Mouse (Mus musculus): ENCODE results near the gene Slit3. TPM values are rescaled to one million over a fixed set of nuclear protein-coding genes. Genes with fewer than 3 reads are reported as not detected.

The Slit3 gene
- total RNA-seq, 2 experiments from 2014 or later = not detected

DNA sequence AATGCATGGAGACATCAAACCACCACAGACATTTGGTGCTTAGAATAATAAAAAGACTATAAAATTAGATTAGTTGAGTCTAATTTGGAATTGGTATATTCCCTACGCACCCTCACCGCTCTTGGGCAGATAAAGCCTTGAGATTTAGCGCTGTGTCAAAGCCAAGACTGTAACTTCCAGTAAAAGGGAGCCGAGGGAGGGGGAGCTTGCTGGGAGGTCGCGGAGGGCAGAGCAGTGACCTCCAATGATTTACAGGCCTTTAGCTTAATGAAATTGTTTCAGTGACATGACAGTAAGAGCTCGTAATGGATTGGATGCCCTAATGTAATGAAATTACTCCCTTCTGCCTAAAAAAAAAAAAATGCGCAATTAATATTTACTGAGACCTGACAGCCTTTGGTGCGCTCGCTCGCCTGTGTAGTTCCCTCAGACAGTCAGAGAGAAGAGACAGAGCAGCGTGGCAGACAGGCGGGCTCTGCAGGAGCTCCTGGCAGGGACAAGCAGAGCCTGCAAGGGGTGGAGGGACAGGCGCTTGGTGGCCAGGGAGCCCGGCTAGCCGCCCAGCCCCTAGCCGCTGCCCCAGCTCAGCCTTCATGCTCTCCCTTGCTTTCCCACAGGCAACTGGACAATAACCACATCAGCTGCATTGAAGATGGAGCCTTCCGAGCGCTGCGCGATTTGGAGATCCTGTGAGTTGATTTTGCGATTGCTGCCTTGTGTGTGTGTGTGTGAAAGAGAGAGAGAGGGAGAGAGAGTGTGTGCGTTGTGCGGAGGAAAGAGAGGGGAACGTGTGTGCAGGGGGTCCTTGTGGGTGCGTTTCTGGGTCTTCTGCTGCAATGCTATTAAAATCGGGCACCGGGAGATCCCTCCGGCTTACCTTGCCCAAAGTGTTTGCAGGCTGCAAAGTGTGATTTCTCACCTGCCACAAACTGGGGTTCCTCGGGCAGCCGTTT lies 423.4 kb downstream of the Slit3 start:
- ATAC-seq (replicated peaks; ENCODE audit: low FRiP score, poor library complexity, severe bottlenecking) = no peak

DNA sequence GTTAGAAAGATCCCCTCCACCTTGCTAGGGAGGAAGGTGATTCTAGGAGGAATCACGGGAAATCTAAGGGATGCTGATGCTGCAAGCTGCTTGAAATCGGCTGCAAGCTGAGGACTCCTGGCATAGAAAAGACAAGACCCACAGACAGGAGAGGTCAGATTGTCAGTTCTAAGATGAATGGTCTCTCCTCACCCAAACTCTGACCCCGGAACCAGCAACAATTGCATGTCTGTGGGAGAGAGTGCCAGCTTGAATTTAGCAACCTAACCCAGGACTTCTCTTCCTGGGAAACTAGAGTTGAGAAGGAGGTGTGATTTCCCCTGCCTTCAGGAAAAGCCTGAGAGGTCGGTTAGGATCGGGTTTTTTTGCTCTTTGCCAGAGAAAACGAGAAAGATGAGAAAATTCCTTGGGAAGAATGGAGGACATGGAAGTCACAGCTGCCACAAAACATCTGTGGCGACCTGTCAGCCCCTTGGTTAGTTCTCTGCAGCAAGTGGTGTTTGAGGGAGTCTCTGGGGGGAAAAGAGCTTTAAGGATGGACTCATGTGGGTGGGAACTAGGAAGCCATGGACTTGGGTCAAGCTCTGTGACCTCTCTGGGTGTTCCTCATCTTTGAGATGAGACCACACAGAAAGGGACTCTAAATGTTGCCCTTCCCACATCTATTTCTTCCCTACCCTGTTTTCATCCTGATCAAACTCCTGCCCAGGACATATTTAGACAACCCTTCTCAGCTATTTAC lies 425.2 kb downstream of the Slit3 start:
- no peak for ATAC-seq (replicated peaks; ENCODE audit: low FRiP score, poor library complexity, severe bottlenecking)

DNA sequence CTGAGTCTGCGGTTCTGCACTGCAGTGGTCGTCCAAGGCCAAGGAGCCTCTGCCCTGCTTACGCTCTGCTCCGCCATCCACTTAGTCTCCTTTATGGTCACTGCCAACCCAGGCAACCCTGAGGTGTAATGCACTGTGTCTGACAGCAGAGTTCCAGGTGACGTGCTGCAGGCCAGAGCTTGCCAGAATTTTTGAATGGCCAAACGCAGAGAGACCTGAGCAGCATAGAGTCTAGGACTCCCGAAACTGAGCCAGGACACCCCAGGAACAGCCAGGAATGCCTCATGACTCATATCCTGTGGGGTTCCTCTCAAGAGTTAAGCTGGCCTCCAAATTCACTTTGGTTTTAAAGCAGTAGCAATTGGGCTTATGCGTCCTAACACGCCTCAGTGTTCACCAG lies 429.0 kb downstream of the Slit3 start:
- no peak for ATAC-seq (replicated peaks; ENCODE audit: low FRiP score, poor library complexity, severe bottlenecking)

DNA sequence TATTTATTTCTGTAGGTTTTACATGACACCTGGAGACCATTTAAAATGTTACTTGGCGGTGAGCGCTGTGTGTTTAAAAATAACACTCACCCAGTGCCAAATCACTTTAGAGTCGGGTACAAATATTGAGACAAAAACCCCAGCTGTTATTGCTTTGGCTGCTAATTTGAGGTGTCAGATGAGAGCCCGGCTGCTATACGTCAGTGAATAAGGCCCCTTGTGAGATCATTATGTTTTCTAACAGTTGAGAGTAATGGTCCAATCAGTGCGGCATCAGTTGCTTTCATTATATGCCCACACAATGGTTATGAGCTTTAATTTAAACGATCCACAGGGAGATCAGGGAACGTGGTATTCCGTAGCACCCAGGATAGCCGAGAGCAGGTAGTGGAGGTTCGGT lies 435.2 kb downstream of the Slit3 start:
- ATAC-seq (replicated peaks; ENCODE audit: low FRiP score, poor library complexity, severe bottlenecking) = no peak

DNA sequence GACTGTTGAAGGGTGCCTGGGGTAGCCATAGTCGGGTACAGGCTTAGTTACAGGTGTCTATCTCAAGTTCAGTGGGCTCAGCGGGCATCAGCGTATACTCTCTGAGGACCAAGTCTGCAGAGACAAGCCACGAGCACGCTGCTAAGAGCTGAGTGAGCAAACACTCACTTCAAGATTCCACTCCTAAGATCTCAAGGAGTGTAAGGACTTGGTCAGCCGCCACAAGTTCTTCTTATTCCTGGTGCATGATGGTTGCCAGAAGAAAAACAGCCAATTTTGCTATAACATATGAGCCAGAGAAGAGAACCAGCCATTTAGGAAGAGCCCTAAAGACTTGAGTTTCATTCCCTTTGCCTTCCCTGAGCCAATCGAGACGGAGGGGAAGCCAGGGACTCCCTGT lies 436.5 kb downstream of the Slit3 start:
- ATAC-seq (replicated peaks; ENCODE audit: low FRiP score, poor library complexity, severe bottlenecking) = no peak

DNA sequence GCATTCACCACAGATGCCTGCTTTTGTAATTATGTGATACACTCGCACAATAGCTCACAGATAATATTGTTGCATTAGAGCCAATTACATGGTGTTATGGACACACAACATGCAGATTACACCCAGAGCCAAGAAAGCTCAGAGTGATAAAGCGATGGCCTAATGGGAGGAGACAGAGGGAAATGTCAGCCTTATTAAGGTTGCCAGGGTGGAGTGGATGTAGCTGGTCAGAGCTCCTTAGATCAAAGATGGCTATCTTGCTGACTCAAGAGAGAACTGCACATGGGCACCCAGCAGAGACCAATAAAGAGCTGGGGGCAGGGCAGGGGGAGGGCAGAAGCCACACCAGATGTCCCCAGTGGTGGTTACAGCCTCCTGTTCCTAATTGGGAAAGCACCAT lies 437.3 kb downstream of the Slit3 start:
- ATAC-seq (replicated peaks; ENCODE audit: low FRiP score, poor library complexity, severe bottlenecking) = no peak

DNA sequence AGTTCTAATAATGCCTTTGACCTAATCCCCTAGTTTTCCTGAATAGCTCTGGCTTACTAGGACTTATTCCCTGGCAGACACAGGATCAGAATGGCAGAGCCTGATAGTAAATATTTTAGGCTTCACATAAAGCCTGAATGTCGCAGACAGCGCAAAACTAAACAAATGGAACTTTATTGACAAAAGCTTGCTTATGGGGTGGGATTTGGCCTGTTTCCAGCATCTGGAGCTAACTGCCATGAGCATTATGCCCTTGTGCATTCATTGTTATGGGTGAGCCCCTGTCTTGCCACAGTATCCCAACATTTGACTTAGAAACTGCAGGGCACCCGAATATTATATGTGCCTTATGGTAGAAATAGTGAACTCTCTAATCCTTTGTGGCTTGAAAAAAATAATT lies 438.4 kb downstream of the Slit3 start:
- ATAC-seq (replicated peaks; ENCODE audit: low FRiP score, poor library complexity, severe bottlenecking) = no peak

DNA sequence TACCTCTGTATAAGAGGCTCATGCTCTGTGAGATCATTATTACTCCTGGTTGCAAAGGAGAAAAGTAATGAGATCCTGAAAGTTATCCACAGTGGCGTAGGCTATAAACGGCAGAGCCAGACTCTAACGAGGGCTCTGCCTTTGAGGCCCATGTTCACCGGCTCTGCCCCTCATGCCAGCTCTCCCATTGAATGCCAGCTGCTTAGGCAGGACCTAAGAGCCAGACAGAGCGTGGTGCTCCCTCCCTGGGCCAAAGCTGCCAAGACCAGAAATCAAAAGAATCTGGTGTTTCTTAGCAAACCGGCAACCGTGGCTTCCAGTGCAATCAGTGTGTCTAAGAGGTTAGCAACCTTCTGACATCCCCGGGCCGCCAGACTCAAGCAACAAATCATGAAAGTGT lies 440.7 kb downstream of the Slit3 start:
- no peak for ATAC-seq (replicated peaks; ENCODE audit: low FRiP score, poor library complexity, severe bottlenecking)

DNA sequence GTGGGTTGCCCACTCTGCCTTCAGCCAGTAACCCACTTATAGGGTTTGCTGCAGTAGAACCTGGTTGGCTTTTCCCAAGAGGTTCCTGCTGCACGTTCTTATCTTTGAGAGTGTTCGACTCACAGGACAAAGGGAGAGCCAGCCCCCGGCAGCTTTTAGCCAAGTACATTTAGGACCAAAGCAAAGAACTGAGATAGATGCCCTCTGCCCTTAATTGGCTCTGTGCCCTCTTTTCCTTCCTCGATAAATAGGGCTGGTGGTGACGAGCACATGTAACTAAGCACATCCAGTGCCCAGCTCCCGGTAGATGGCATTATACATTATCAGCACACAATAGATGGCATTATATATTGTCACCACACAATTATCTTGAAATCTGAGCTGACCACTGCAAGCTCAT lies 444.3 kb downstream of the Slit3 start:
- ATAC-seq (replicated peaks; ENCODE audit: low FRiP score, poor library complexity, severe bottlenecking) = no peak

DNA sequence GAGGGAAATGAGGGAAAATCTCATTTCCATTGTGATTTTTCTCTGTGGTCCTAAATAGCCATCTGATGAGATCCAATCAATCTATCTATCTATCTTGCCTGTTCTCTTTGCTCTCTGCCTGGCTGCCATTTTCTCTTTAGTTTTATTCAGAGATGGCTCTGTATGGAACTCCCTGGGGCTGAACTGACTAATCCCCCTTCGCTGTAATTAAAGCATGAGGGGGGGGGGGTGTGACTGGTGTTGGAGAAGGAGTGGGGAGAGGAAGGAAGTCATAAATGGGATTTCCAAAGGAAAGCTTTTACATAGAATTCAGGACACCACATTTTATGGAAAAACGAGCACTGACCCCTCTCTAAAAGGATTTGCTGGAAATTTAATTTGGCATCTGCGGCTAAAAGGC lies 445.7 kb downstream of the Slit3 start:
- no peak for ATAC-seq (replicated peaks; ENCODE audit: low FRiP score, poor library complexity, severe bottlenecking)

DNA sequence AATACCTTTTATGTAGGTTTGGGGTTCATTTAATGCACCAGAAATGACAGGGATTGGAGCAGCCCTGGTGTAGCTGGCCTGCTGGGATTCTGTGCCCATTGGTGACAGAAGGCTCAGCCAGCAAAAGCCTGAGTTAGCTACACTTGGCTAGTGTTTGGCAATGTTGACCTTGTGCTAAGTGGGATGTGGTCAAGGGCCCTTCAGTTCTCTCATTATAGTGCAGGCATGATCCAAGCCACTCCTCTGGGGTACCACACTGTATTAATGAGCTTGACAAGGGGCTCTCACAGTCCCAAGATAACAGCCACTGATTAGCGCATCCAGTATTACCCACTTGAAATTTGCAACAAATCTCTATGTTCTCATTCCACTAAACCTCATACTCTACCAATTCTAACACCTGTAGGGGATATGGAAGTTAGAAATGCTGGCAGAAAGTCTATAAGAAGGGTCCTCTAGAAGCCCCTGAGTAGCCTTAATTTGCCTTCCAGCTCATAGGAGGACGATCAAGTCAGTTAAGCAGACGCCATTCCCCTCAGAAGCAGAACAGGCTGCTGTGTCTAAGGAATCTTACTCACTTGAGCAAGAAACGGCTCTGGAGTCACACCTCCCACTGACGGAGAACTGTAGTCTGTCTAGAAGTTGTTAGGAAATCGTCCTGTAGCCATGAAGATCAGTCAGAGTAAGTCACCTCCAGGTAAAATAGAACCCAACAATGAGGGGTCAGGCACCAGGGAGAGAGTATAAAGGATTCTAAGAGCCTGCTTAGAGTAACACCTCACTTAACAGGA lies 448.3 kb downstream of the Slit3 start:
- no peak for ATAC-seq (replicated peaks; ENCODE audit: low FRiP score, poor library complexity, severe bottlenecking)

DNA sequence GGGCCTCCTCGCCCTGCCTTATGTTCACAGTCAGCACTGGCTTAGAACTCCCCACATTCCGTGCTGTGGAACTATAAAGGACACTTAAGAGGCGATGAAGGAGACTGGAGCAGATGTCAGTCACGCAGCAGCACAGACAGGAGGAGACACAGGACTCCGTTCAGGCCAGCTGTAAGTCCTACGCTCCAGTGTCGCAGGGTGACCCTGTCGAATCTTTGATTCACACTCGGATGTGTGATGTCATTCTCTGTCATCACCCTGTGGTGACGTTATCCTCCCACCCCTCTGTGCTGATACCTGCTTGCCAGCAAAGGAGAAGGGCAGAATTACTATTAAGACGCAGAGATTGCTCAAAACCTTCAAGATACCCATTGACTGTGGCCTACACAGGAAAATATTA lies 448.9 kb downstream of the Slit3 start:
- ATAC-seq (replicated peaks; ENCODE audit: low FRiP score, poor library complexity, severe bottlenecking) = no peak

DNA sequence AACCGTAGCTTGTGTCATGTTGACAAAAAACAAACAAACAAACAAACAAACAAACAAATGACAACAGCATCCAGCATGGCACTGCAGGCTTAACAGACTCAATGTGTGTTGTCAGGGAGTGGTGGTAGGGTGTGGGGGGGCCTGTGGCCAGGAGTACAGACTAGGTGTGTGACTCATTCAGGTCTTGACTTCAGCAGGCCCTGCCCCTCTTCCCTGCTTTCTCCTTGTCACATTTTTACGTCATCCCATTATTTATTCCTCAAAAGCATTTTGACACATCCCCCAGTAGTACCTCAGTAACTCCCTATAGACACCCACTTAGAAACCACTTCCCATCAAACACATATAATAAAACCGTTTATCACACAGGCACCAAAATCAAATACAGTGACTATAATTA lies 450.9 kb downstream of the Slit3 start:
- ATAC-seq (replicated peaks; ENCODE audit: low FRiP score, poor library complexity, severe bottlenecking) = no peak

DNA sequence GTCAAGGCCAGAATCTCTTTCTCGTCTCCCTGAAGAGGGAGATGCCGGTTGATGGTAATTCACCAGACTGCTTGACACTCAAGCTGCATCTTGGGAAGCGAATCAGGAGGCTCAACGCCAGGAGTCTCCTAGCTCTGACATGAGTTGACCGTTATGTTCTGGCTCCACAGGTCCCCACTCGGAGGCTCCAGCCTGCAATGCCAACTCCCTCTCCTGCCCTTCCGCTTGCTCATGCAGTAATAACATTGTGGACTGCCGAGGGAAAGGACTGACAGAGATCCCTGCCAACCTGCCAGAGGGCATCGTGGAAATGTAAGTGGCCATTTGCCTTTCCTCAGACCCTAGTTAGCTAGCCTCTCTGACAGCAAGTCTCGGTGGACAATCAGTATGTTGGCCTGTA lies 457.8 kb downstream of the Slit3 start:
- ATAC-seq (replicated peaks; ENCODE audit: low FRiP score, poor library complexity, severe bottlenecking) = no peak

DNA sequence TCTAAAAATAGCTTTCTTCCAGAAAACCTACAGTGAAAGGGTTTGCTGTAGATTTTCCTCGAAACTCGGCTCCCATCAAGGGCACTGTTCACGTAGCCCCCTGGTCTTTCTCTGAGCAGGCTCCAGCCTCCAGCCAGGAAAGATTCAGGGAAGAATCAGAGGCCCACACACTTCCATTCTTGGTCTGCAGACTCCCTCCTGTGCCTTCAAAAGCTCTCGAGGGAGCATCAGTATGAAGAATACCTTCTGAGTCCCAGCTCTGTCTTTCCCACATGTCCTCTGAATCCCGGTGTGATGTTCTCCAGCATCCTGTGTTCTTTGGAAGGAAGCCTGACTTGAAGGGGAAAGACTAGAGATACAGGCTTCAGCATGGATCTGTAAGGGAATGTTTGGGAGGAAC lies 461.6 kb downstream of the Slit3 start:
- no peak for ATAC-seq (replicated peaks; ENCODE audit: low FRiP score, poor library complexity, severe bottlenecking)

DNA sequence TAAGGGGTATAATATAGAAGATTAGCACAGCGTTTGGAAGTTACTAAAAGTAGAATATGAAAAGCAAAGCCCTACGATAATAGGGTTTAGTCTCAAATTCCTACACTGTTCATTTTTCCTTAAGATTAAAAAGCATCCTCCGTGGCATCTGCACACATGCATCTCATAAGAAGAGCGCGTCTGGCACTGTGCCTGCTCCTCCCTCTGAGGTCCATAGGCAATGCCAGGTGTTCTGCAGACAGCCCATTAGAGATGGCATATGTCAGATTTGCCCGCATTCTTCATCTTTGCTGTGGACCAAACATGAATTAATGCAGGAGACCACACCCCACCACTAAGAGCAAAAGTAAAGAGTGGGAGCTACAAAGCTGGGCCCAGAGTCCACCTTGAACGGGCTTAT lies 462.6 kb downstream of the Slit3 start:
- no peak for ATAC-seq (replicated peaks; ENCODE audit: low FRiP score, poor library complexity, severe bottlenecking)

DNA sequence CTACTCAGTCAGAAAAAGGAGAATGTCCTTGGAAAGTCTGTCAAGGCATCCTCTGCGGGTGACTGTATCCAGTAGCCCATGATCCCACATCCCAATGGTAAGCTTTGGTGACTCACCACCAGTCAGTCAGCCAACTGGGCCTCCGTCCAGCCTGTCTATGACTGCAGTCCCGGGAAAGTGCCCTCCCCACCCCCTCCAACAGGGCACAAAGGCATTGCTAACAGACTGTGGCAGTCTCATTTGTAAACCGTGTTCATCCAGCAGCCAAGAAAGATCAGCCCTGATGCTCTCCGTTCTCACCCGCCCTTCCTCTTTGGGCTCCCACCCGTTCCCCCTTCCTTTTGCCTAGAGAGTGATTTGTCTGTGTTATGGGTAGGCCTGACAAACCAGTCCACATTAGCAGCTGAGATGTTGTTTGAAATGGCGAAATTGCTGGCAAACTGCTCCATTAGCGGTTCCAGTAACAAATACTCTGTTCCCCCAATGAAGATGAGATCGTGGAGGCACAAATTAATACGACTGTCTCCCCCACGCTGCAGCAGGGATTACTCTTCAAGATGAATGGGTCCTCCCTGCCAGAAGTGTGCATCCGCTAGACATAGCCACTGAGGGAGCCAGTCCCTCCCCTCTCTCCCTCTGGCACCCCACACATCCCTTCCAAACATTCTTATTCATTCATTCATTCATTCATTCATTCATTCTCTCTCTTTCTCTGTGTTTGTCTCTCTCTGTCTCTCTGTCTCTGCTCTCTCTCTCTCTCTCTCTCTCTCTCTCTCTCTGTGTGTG lies 466.3 kb downstream of the Slit3 start:
- no peak for ATAC-seq (replicated peaks; ENCODE audit: low FRiP score, poor library complexity, severe bottlenecking)

DNA sequence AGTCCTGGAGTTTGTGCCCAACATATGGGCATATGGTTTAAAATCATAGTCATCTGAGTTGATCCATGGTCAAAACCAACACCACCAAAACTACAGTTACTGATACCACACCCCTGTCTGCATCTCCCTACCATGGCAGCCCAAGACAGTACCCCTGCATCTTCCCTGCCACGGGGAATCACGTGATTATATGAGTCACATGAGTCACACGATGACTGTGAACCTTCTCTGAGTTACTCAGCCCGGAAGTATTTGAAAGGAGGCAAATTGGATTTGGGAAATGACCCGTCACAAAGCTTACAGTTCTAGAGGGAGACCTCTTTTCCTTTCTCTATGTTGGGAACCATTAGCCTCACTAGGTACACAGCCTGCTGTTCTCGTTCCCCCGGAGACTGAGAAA lies 468.9 kb downstream of the Slit3 start:
- ATAC-seq (replicated peaks; ENCODE audit: low FRiP score, poor library complexity, severe bottlenecking) = no peak

DNA sequence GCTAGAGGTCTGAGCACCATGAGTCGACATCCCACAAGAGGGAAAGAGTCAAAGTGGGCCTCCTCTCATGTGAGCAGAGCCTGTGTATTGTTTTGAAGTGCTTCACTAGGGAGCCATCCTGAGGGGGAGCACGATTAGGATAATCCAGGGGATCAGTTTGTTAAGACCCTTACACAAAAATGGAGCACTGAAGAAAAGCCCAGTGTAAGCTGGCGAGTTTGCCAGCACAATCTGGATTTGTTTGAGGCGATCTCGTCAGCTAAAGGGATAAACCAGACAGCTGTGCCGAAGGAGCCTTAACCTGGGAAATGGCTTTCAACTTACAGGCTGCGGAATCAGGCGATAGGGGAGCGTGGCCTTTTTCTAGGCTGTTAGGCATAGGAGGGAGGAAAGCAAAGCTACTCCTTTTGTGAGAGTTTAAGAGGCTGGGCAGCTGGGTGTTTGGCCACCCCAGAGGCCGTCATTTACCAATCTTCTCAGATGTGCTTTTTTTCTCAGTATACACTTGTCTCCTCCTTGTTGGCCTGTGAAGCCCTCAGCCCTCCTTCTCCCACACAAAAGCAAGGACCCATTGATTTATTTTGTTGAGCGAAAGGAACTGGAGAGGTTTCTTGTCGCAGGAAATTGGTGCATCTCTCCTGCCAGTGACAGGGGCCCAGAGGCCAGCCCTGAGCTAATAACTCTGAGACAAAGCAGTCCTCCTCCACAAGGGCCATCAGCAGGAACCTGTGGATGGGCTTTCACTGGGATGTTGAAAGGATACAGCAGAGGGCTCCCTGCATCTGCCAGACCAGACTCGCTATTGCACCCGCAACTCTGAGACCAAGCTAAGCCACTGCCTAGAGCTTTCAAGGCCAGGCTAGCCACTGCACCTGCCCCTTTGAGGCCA lies 472.4 kb downstream of the Slit3 start:
- no peak for ATAC-seq (replicated peaks; ENCODE audit: low FRiP score, poor library complexity, severe bottlenecking)

Measured in erythroid progenitor cell, adult 5-6 weeks (primary cell).